Mouse (Mus musculus) spleen, postnatal 14 days (tissue): ENCODE measurements around the gene Ube2d2b.

ENCODE experiments used
- DNase-seq, 2 experiments: peaks; one replicate each; pipeline ENCODE4 v3.0.0; 2021 to 2022; ENCODE audit warnings: low spot score in 2 of 2

The Ube2d2b gene

DNA sequence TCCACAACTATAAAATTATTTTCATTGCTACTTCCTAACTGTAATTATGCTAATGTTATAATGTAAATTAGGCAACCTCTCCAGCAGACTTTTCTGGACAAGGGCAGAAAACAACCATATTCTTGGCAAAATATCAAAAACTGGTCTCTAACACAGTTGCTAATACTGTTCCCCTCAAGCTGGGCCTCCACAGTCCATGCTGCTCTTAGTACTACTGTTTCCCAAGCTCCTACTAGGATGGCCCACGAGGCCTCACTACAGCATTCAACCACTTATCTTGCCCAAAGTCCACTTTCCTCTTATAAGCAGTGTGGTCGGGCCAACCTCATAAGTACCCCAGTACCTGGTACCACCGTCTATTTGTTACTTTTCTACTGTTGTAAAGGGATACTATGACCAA is 24.7 kb downstream of the Ube2d2b start:
- DNase-seq: no peak

DNA sequence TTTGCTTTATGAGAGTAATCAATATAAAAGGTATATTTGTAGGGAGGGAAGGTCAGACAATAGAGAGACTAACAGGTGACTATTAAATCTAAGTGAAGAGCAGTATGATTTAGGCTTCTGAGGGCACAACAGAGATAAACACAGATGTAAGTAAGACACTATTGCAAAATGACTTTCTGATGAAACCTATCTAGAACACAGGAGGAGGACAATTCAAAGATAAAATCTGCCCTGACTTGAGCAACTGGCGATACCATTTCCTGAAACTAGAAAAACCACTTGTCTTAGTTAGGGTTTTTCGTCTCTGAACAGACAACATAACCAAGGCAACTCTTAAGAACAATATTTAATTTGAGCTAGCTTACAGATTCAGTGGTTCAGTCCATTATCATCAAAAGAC is 25.6 kb downstream of the Ube2d2b start:
- no peak for DNase-seq

GRCm38 (mm10) chr5:107858963-107859362 is 29.1 kb downstream of the Ube2d2b start:
- no peak for DNase-seq

- DNase-seq: no peak
Measured at GRCm38 (mm10) chr5:107863971-107864370, 34.1 kb downstream of the Ube2d2b start.

GRCm38 (mm10) chr5:107866127-107867126 is 36.5 kb downstream of the Ube2d2b start:
- DNase-seq: peak in 1 of 2 experiments; percentile 13

- peak; percentile 49 to 62 for DNase-seq
Measured at GRCm38 (mm10) chr5:107867970-107868904, 38.3 kb downstream of the Ube2d2b start.

DNA sequence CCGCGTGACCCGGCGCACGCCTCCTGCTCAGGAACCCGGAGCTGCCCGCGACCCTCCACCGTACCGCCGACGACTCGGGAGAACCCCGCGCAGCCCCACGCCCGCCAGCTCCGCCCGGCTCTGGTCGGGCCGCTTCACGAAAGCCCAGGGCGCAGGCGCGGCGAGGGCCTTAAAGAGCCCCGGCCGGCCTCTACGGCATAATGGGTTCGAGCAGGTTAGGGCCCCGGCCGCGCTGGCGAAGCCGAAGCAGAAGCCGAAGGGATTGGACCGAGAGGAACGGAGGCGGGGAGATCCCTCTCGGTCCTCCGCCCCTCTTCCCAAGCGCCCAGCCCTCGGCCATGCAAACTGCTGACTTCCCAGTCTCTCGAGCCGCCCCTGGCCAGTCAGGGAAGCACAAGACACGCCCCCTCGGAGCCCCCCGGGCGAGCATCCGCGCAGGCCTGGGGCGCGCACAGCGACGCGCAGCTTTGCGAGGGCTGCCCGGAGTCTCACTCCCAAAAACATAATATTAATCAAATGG is 39.1 kb downstream of the Ube2d2b start:
- DNase-seq: peak; percentile 63 to 71

GRCm38 (mm10) chr5:107869701-107870100 is 39.8 kb downstream of the Ube2d2b start:
- DNase-seq: no peak

- no peak for DNase-seq
Measured at GRCm38 (mm10) chr5:107873330-107873729, 43.4 kb downstream of the Ube2d2b start.

DNA sequence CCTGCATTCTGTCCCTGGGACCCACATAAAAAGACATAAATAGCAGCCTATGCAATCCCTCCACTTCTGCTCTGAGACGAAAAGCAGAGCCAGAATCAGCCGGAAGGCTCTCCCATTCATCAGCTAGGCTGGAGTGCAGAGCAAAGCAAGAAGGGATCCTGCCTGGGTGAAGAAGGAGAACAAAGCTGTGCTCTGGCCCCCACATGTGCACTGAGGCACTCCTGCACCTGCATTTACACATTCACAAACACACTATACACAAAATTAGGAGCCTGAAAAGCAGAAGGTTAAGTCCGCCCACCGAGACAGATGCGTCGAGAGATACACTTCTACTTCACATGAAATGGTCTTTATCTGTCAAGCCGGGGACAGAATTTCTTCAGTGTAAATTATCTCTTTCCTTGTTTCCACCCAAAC is 44.0 kb downstream of the Ube2d2b start:
- DNase-seq: no peak

GRCm38 (mm10) chr5:107874561-107875260 is 44.8 kb downstream of the Ube2d2b start, which contains the start of gene Evi5:
Gene Evi5, minus strand, starts transcription at chr5:107875107.
- DNase-seq: no peak

DNA sequence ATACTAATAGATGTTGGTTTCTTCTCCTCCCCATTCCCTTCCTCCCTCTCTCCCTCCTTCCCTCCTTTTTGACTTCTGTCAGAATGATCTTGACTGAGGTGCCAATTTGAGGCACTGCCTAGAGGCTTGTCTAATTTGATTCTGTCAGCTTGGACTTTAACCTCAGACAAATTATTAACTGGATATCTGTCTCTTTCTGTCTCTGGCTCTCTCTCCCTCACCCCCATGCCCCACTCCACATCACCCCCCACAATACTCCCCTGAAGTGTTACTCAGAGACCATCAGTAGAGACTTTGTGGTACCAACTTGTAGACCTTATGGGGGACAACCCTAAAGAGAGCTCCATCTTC is 45.3 kb downstream of the Ube2d2b start:
- DNase-seq: no peak

- DNase-seq: no peak
Measured at GRCm38 (mm10) chr5:107877053-107877452, 47.2 kb downstream of the Ube2d2b start.

DNA sequence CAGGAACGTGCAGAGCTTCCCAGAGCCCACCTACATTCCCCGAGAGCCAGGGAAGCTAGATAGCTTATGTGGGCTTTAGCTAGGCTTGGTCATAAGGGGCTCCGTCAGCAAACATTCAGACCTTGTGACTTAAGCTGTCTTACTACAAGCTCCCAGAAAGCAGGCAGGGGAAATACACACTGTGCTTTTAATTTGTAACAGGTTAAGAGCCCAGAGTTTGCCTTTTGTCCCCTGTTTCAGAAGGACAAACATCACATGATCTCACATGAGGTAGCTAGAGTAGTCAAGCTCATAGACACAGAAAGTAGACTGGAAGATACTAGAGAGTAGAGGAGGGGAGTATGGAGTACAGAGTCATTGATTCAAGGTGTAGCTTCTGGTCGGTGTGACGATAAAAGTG is 50.8 kb downstream of the Ube2d2b start:
- DNase-seq: no peak
